Mouse (Mus musculus): ENCODE measurements around the gene Rfx3.
A peak's percentile ranks its signal among the peaks of the same experiment; 100 is the strongest.

Rfx3 gene

DNA sequence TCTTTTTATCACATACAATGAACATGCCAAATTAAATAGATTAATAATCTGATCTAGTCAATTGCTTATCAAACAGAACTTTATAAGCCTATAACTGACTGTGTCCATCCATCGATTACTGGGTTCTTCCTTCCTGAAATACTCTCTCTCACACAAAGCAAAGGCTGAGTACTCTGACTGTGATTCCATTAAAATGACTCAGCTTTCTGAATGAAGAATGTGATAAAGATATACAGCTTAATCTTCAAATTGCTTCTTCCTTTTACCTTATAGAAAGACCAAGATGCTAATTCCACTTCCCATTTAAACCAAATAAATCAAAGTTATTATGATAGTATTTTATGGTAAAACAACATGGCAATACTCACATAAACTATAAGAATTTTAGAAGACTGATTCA is 105.8 kb downstream of the Rfx3 start:
- DNase-seq (ENCODE audit: low read depth) = no peak

DNA sequence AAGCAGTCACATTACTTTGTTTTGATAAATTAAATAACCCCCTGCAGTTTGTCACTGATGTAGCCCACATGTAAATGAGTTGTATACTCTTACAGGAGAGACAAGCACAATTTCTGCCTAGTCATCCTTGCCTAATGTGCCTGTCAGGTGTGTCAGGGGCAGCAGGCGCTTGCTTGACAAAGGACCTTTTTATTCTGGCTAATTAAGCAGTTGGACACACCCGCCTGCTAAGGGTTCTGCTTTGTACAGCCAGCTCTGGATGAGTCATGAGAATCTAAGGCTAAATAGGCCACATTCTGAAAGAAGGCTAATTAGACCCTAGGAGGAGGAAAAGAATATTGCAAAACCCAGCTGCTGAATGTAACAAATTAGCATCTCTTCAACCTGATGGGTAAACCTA is 106.3 kb downstream of the Rfx3 start:
- no peak for DNase-seq (ENCODE audit: low read depth)

DNA sequence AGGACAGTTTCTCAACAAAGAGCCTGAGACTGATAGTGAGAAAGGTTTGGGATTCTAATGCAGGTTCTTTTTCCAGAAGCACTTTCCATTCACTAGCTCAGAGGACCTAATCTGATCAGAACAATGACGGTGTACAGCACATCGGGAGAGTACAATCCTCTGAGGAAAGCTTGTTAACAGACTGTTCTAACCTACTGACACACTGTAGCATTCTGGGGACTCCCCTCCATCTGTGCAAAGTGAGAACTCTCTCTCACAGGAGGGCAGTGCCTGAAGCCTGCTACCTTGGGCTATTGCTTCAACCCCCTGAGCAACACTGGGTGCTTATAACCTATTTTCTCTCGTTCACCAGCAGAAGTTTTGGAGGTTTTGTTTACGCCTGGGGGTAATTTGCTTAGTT is 106.8 kb downstream of the Rfx3 start:
- no peak for DNase-seq (ENCODE audit: low read depth)

DNA sequence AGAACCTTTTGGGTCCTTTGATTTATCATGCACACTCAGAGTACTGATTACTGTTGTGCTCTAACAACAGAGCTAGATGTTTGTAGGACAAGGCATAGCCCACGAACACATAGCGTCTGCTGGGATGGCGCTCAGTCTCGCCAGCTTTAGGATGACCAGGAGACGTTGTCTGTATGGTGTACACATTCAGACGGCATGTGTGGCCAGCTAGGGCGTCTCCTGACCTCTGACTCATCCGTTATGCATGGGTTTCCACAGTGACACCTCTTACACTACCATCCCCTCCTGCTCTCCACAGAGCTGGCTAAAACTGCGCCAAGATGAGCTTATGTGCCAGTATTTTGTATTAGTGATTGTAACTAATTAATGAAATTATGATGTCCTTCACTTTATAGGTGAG is 108.4 kb downstream of the Rfx3 start:
- DNase-seq (ENCODE audit: low read depth) = no peak

DNA sequence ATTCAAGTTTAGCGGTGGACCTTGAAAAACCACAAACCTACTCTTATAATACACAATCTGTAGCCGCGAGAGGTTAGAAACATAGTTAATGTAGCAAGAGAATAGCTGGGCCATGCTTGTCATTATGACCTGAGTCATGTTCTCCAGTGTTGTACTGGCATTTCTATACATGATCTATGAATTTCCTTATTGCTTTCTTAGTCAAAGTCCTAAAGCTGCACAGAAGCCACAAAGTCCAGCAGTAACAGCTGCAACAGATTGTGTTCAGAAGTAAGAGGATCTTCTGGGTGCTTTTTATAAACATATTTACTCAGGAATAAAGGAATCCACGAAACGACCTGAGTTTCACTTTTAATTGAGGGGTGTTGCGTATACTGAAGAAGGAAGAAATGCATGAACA is 109.3 kb downstream of the Rfx3 start:
- DNase-seq (ENCODE audit: low read depth) = no peak

DNA sequence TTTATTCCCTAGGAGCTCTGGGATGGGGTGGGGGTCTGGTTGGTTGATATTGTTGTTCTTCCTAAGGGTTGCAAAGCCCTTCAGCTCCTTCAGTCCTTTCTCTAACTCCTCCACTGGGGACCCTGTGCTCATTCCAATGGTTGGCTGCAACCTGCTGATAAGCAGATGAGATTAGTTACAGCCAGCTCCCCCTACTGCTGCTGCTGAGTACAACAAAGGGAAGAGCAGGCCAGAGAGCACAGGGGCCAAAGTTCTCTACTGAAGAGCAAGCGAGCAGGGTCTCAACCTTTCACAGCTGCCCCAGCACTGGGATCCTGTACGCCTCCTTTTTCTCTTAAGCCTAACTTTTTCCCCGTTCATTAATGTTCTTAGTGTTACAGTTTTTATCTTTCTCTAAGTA is 126.4 kb downstream of the Rfx3 start:
- no peak for DNase-seq (ENCODE audit: low read depth)

DNA sequence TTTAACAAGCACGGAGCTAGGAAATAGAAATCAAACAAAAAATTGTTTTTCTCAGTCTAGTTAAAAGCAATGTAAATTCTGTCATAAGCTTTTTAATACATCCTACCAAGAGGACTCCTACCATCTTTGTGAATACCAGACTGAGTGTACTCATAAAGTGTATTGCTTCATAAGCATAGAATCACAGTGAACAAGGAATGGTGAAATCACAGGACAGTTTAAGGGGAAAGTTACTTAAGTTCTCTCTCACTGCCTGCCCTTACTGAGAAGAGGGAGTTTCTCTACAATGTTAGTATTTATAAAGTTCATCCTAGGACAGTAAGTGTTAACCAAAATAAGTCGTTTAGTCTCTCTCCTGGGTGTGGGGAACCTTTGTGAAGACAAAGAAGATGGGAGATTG is 133.5 kb downstream of the Rfx3 start:
- no peak for DNase-seq (ENCODE audit: low read depth)

DNA sequence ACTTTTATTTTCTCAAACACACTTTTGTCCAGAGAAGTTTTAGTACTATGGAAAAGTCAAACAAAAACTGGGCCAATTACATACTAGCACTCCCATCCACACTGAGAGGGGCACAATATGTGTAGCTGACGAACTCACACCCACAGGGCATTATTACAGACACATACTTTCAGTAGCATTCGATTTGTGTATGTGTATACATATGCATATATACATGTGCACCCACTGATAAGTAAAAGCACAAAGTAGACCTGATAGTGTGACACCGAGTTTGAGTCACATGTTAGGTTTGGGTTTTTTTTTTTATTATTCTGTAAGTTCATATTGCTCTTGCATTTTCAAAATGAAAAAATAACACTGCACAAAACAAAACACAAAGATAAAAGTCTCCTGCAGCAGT is 140.2 kb downstream of the Rfx3 start:
- DNase-seq (ENCODE audit: low read depth) = no peak

DNA sequence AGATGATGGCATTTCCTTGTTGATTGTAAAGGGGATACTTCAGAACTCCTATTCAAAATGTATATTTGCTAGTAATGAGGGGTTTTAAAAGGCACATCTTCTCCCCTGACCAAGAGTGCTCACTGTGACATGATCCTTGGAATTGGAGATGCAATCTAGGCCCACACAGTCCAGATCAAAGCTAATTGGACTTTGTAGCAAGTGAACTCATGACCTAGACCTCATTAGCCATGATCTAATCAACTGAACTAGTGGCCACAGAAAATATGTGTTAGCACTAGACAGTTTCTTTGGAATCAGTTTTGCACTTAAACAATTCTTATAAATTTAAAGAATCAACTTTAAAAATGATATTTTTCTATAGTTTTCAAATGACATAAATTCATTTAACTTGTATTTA is 151.3 kb downstream of the Rfx3 start:
- no peak for DNase-seq (ENCODE audit: low read depth)

DNA sequence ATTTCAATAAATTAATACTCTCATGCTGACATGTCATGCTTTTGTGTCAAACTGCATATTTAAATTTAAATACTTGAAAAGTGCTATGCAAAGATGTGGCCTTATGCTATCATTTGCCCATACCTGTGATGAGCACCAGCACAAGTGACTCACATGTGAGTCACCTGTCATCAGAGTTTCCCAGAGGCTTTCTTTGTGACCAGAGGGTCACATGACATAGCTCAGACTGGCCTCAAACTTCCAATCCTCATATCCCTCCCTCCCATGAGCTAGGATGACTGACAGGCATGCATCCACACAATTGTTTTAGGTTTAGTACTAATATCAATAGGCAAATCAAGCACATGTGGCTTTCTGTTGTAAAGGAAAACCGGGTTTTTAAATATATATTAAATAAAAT is 162.0 kb downstream of the Rfx3 start:
- no peak for DNase-seq (ENCODE audit: low read depth)

DNA sequence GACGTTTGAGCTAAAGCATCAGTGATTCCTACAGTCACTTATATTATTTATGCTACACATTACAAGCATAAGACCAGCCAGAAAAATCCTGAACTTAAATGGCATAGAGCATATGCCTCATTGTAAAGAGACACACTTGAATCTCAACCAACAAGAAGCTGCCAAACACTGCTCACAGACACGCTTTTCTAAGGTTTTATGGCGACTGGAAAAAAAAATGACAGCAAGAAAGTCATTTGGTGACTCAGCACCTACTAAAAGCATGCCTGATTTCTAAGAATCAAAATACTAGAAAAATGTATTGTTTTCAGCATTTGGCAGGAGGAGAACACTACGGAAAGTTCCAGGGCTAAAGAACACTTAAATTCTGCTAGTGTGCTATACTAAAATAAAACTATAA is 163.9 kb downstream of the Rfx3 start:
- no peak for DNase-seq (ENCODE audit: low read depth)

DNA sequence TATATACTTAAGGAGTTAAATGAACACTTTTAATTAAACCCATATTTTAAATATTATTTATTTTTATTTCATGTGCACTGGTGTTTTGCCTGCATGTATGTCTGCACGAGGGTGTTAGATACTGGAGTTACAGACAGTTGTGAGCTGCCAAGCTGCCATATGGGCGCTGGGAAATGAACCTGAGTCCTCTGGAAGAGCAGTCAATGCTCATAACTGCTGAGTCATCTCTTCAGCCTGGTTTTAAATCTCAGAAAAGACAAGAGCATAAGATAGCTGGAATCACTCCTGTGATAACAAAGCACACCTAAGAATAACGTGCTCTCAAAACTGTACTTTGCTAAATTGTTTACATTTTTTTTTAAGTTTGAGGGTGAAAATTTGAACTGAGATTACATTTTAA is 172.3 kb downstream of the Rfx3 start:
- no peak for DNase-seq (ENCODE audit: low read depth)

DNA sequence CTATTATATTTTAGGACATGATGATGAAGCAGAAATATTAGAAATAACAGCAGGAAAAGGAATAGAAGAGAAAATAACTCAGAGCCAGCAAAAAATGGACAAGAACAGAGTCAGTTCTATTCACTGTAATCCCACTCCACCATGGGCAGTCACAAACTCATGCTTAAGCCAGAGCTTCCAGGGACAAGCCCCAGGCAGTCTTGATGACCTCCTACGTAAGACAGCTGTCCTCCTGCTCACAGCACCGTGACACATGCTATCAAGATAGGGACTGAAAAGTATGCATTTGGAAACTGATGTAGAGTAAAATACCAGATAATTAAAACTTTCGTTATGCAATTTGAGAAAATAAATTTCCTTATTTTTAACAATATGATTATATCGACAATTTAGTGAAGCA is 172.9 kb downstream of the Rfx3 start:
- DNase-seq (ENCODE audit: low read depth) = no peak

DNA sequence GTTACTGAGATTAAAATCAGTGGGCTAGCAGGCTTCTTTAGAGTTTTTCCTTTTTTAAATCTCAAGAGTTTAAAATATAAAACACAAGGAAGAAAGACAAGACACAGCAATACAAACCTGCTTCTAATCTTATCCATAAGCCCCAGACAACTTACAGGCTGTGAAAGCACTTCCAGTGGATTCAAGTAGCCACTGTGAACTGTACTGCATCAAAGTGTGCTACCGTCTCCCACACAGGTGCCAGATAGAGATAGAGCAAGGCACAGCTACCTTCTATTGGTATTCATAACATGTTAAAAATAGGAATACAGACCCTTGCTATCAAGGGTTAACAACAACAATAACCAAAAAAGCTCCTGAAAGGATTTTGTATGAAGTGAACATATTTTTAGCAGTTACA is 178.5 kb downstream of the Rfx3 start:
- no peak for DNase-seq (ENCODE audit: low read depth)

DNA sequence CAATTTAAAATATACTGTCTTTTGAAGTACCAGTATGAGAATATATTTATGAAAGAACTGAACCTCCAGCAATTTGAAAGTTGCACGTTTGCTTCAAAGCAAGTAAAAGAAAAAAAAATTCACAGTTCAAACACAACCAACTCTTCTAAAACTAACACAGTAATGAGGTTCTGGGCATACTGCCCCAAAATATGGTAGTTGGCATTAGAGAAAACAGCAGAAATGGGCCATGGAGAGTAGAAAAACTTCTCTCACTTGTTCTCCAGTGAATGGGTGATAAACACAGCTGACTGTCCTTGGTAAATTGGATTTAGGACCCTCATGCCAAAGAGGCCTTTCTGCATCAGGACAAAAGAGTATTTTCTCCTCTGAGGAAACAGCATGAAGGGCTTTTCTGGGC is 182.7 kb downstream of the Rfx3 start:
- no peak for DNase-seq (ENCODE audit: low read depth)

DNA sequence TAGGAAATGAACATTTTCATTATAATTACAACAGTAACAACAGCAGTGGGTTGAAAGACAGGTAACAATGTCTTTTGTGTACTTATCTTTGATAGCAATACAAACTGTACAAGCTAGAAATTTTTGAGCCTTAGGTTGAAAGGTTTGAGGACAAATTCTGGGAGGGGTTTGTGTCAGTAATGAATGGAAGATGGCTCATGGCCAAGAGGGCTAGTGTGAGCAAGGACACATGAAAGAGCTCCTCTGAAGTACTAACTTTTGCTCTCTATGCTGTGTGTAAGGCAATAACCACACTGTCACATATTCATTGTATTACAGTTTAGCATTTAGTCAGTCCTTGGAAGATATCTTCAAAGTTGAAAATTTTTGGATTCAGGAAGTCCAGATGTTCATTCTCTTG is 193.3 kb downstream of the Rfx3 start:
- no peak for DNase-seq (ENCODE audit: low read depth)

DNA sequence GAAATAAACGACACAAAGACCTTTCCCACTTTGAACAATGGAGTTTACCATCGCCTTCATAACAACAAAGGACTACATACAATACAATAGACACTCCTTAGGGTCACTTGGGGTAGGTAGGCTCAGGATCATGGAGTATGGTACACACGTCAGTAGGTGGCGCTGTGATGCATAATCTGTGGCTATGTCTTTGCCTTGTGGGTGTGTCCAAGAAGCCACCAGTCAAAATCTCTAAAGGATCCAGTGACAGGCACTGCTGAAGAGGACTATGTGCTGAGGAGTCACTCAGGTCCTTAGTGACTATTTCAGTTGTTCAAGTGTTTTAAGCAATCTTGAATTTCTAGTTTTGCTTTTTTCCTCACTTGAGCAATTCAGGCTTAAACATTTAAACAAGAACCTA is 230.9 kb downstream of the Rfx3 start:
- DNase-seq (ENCODE audit: low read depth) = peak; percentile 35

DNA sequence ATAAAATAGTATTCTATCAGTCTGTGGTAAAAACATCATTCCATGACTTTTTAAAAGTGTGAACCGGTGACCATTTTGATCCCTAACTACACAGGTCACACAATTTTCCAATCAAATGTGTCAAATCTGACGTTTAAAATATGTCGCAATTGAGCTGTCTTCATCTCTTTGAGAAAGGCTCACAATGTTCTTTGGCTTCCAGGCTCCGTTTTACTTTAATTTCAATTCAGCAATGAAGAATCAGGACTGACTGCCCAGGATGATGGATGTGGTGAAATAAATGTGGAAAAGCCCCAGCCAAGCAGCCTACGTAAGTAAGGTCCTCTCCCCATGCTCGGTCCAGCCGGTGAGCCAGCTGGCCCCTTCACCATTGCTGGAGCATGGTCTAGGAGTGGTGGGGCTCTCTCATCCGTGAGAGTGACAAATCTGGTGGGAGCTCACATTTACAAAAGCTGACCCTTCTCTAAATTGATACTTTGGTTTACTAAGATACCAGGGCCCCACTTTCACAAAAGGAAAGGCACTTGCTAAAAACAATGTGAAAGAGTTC is 240.2 kb downstream of the Rfx3 start:
- DNase-seq (ENCODE audit: low read depth) = no peak

DNA sequence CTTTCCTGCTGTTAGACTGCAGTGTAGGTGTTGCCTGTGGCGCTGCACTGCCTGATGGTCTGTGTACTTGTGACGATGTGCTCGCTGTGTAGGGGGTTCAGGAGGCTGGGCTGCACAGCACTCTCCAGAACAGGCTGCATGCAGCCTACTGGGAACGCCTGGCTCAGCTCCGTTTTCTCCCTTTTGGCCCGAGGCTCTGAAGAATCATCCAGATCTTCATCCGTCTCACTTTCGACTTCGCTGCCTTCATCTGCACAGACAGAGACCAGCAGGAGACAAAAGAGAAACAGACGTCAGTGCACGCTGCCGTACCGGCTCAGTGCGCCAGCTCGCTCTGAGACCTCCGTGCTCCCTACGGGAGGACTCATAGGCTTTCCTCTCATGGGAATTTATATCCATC is 242.5 kb downstream of the Rfx3 start:
- DNase-seq (ENCODE audit: low read depth) = no peak

DNA sequence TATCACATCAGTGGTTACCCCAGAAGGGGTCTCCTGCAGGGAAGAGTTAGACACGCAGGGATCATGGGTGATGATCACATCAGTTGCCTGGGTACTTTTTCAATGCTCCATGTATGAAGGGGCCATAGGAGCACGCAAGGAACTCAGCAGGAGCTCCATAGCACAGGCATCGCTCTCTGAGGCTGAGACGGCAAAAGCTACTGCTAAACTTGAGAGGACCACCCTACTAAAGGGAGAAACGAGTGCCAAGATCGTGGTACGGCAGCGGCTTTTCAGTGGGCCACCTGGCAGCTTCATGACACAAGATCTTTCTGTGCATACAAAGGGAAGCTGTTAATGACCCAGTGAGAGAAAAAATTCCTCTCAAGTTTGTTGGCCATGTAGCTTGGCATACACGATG is 250.7 kb downstream of the Rfx3 start:
- DNase-seq (ENCODE audit: low read depth) = no peak

DNA sequence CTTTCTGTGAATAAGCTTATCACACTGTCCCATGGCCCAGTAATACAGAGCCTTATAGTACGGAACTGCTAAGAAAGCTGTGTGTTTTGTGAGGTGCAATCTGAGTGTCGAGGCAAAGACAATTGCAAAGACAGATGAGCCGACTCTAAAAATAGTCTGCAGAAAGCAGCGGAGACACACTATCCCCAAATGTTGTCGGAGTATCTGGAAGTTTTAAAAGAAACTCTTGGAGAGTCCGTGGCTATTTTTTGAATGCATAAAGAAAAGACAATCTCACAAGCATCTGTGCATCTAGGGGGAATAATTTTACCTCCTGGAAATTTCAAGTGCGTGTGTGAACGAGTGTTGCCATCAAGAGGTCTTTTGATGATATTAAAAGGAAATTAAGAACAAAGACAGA is 251.6 kb downstream of the Rfx3 start:
- DNase-seq (ENCODE audit: low read depth) = no peak

DNA sequence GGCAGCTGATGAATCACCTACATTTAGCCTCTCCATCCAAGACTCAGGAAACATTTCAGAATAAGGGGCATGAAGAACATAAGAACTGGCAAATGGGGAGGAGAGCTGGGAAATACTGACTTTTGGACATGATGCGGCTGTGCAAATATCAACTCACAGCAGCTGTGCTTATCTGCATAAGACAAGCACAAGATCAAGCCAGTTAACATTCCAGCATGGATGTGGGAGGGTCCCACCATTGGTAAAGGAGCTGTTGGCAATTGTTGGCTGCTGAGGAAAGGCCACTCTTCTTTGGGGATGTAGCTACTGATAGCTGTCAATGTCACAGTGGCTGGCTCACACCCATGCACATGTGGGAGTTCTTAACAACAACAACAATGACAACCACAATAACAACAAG is 263.7 kb downstream of the Rfx3 start:
- no peak for DNase-seq (ENCODE audit: low read depth)

DNA sequence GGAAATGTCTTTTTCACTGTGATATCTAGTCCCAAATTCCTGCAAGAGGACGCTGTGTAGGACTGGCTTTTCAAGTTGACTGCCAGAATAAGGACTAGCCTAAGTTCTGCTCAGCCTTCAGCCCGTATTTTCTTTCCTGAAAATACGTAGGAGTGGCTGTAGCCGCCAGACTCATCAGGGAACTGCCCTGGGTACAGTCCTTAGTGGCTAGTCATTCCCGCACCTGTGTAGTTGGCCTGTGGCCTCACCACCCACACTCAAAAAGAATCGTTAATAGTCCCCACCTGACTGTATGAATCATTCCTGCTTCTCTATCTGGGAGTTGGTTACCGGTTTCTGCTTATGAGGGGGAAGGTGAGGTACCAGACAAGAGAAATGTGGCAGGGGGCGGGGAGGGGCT is 272.1 kb downstream of the Rfx3 start:
- DNase-seq (ENCODE audit: low read depth) = no peak

DNA sequence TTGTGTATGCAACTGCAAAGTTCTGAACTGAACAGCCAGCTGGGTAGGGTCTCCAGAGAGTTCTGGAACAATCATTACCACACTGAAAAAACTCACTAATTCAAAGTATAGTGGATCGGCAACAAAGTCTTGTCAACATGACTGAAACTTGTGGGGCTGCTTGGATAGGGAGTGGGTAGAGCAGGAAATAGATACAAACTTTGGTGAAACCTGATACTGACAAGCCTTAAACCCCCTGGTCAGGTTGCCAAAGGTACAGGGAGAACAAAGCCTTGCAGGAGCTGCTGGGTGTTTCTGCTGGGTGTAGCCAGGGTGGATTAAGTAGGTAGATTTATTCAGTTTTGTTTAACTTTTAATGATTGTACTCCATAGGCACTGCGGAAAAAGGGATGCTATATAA is 274.4 kb downstream of the Rfx3 start:
- no peak for DNase-seq (ENCODE audit: low read depth)

DNA sequence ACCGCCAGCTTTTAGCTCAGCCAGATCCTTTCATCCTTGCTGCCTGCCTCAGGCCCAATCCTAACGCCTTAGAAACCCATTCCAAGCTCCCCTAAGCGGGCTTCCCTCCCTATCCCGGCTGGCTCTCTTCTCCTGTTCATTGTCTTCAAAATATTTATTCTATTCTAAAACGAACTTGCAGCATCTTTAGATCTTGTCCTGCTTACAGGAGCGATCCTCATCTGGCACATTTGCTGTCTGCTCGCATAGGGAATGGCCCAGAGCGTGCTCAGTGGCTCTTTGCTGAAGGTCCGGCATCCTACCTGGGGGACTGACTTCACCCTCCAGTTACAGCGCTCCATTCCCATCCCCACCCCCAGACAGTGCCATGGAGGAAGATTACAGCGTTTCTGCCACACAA is 292.0 kb downstream of the Rfx3 start:
- DNase-seq (ENCODE audit: low read depth) = no peak

All from induced T-regulatory cell, adult 2 months (primary cell).